Mouse (Mus musculus): ENCODE measurements around the gene Slc26a10. TPM values are rescaled to one million over a fixed set of nuclear protein-coding genes. Genes with fewer than 3 reads are reported as not detected.

Gene Slc26a10
- total and polyA plus RNA-seq, 2 experiments from 2014 or later: 0.10 to 0.80 TPM

DNA sequence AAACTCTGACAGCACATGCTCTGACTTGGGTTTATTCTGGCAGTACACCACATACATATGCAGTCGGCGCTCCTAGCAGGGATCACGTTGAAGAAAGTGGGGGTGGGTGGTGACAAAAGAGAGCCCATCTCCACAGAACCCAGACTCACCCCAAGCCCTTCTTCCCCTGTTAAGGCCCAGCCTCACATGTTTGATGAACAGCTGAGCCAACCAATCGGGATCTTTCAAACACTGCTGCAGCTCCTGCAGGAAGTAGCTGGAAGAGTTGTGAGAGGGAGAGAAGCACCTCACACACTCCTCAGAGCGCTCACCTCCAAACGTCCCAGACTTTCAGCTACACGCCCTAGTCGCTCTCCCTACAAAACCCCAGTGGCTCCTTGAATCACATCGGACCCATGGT is 4.7 kb upstream of the Slc26a10 start:
- no peak for ATAC-seq

DNA sequence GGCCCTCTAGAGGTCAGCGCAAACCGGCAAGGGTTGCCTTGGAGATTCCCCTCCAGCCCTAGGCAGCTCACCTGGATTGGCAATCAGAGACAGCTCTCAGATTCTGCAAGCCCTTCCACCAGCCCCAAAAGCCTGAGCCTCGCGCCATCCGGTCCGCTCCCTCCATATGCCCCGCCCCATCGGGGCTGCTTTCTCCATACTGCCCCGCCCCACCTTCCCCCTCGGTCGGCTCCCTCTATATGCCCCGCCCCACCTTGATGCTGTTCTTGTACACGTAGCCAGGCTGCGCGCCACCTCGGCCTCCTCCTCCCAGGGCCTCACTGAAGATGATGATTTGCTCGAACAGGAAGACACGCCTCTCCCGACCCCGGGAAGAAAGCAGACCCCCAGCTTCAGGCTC is 3.3 kb upstream of the Slc26a10 start:
- Histone ChIP-seq H3K9ac (0 out of 2 replicates have a peak overlapping the region, but pooled peaks have one; percentile 18), H3K4me2 (ENCODE audit: low read depth) (peak overlapping the region; percentile 23), H3K36me3 (ENCODE audit: insufficient read depth) (no peaks in the 10 kb centered on the region), H3K4me1 (ENCODE audit: insufficient read depth) (peaks cover 7% of the 10 kb centered on the region; the same call in 1 of the 2 replicates), H3K9me3 (ENCODE audit: low read length) (no peaks in the 10 kb centered on the region), H3K4me3 (ENCODE audit: low read depth, low read length) (no peak overlapping the region), H3K27ac (ENCODE audit: low read depth, low read length) (no peak overlapping the region), H3K27me3 (ENCODE audit: insufficient read depth, low read length) (peaks cover 14% of the 10 kb centered on the region)
- 17% methylated on average over 20 of the region's 20 CpGs for WGBS
- ATAC-seq (no peak), DNase-seq (no peak)
- TF ChIP-seq CTCF (IDR thresholded peaks at IDR 0.05; ENCODE audit: low read depth): no peak

More for the DNA sequence above, 4.7 kb upstream of the Slc26a10 start:
- Histone ChIP-seq H3K27me3 (ENCODE audit: insufficient read depth, low read length) (peaks cover 2% of the 10 kb centered on the region), H3K36me3 (ENCODE audit: insufficient read depth) (0 out of 2 replicates have a peak, but pooled peaks cover 1% of the 10 kb centered on the region), H3K27ac (ENCODE audit: low read depth, low read length) (no peak overlapping the region), H3K9me3 (ENCODE audit: low read length) (no peaks in the 10 kb centered on the region), H3K4me3 (ENCODE audit: low read depth, low read length) (no peak overlapping the region), H3K9ac (no peak overlapping the region), H3K4me2 (ENCODE audit: low read depth) (no peak overlapping the region), H3K4me1 (ENCODE audit: insufficient read depth) (peaks cover 15% of the 10 kb centered on the region)
- no peak for TF ChIP-seq CTCF (IDR thresholded peaks at IDR 0.05; ENCODE audit: low read depth)
- 72% methylated on average over 9 of the region's 9 CpGs for WGBS
- DNase-seq: peak; percentile 58

DNA sequence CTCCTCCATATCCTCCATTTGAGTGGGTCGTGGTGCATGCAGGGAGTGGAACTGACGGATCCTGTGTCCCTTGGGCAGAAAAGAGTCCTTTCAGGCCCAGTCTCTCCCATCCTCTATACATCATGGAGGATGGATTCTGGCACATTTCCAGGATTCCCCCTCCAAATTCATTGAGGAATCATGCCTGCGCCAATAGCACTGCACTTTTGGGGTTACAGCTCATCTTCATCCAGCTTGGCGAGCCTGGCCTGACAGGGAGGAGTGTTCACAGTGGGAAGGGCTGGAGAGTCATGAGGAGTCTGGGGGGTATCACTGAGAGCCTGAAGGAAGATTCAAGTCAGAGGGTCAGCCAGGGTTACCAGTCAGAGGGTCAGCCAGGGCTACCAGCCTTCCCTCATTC is 2.2 kb upstream of the Slc26a10 start:
- no peak overlapping the region for H3K4me2 ChIP-seq (ENCODE audit: low read depth)
- WGBS: 86% methylated on average over 4 of the region's 4 CpGs
- H3K36me3 ChIP-seq (ENCODE audit: insufficient read depth): no peaks in the 10 kb centered on the region
- no peak for ATAC-seq
- H3K9me3 ChIP-seq (ENCODE audit: low read length): no peaks in the 10 kb centered on the region
- H3K4me3 ChIP-seq (ENCODE audit: low read depth, low read length): no peak overlapping the region
- peaks cover 25% of the 10 kb centered on the region for H3K27me3 ChIP-seq (ENCODE audit: insufficient read depth, low read length)
- no peak overlapping the region for H3K9ac ChIP-seq
- H3K4me1 ChIP-seq (ENCODE audit: insufficient read depth): peaks cover 7% of the 10 kb centered on the region
- no peak for DNase-seq
- TF ChIP-seq CTCF (IDR thresholded peaks at IDR 0.05; ENCODE audit: low read depth): no peak
- H3K27ac ChIP-seq (ENCODE audit: low read depth, low read length): no peak overlapping the region

DNA sequence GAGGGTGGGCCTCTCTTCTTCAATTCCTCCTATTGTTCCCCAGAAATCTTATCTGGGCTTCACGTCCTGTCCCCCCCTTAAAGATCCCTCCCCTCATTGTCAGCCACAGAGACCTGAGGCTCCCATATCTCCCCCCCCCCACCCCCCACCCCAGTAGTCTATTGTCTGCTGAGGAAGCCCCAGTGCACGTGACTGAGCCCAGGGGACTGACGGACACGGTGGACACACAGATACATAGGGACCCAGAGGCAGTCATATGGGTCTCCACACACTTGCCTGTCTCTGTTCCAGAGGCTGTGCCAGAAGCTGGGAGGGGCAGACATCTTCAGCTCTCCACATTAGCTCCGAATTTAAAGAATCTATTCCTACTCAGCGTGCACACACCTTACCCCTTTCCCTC is 1.1 kb upstream of the Slc26a10 start:
- 64% methylated on average over 6 of the region's 6 CpGs for WGBS
- no peak for DNase-seq
- peaks cover 33% of the 10 kb centered on the region for H3K27me3 ChIP-seq (ENCODE audit: insufficient read depth, low read length)
- no peak overlapping the region for H3K4me2 ChIP-seq (ENCODE audit: low read depth)
- H3K9me3 ChIP-seq (ENCODE audit: low read length): no peaks in the 10 kb centered on the region
- no peak overlapping the region for H3K9ac ChIP-seq
- ATAC-seq: no peak
- H3K4me3 ChIP-seq (ENCODE audit: low read depth, low read length): no peak overlapping the region
- no peaks in the 10 kb centered on the region for H3K36me3 ChIP-seq (ENCODE audit: insufficient read depth)
- H3K4me1 ChIP-seq (ENCODE audit: insufficient read depth): peaks cover 7% of the 10 kb centered on the region
- no peak for TF ChIP-seq CTCF (IDR thresholded peaks at IDR 0.05; ENCODE audit: low read depth)
- H3K27ac ChIP-seq (ENCODE audit: low read depth, low read length): no peak overlapping the region

- peaks cover 7% of the 10 kb centered on the region for H3K4me1 ChIP-seq (ENCODE audit: insufficient read depth)
- no peaks in the 10 kb centered on the region for H3K36me3 ChIP-seq (ENCODE audit: insufficient read depth)
- no peak for TF ChIP-seq CTCF (IDR thresholded peaks at IDR 0.05; ENCODE audit: low read depth)
- H3K4me3 ChIP-seq (ENCODE audit: low read depth, low read length): no peak overlapping the region
- H3K27me3 ChIP-seq (ENCODE audit: insufficient read depth, low read length): peaks cover 40% of the 10 kb centered on the region
- H3K9ac ChIP-seq: no peak overlapping the region
- no peaks in the 10 kb centered on the region for H3K9me3 ChIP-seq (ENCODE audit: low read length)
- H3K4me2 ChIP-seq (ENCODE audit: low read depth): peak overlapping the region; percentile 41; the same call in 1 of the 2 replicates
- no peak overlapping the region for H3K27ac ChIP-seq (ENCODE audit: low read depth, low read length)
- ATAC-seq (no peak), DNase-seq (no peak)
- WGBS: 30% methylated on average over 3 of the region's 3 CpGs
Observed at GRCm38 (mm10) chr10:127180695-127181047, 226 bp upstream of the Slc26a10 start.

DNA sequence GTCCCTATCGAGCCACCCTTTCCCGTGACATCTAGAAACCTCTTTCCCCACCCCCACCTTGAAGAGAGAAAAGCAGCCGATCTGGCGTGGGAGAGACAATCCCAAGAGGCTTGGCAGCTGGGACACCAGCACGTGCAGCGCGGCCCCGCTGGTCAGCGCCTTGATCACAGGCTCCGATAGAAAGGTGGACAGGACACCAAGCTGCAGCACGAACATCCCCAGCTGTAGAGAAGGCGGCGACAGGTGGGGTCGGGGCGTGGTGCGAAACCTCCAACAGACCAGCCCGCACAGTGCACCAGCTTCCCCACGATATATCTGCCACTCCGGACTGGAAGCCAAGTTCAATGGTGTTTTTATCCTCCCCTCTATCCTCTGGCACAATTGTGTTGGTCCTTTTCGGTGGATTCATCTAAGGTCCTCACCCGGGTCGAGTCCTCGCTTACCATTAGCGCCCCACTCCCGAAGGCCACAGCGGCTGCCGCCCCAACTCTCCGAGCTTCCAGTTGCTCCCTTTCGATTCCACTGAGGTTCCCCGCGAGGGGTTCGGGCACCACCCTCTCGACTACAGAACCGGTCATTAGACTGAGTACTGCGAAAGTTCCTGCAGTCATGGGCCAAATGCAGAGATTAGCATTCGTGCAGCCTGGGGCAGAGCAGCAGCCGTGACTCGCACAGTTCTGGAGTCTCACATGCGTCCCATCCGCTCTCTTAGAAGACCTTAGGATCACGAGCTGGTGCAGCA is 2.0 kb downstream of the Slc26a10 start:
- TF ChIP-seq CTCF (IDR thresholded peaks at IDR 0.05; ENCODE audit: low read depth): no peak
- H3K4me1 ChIP-seq (ENCODE audit: insufficient read depth): peaks cover 7% of the 10 kb centered on the region
- peak overlapping the region; percentile 25; the same call in 1 of the 2 replicates for H3K4me3 ChIP-seq (ENCODE audit: low read depth, low read length)
- H3K36me3 ChIP-seq (ENCODE audit: insufficient read depth): no peaks in the 10 kb centered on the region
- ATAC-seq (no peak), DNase-seq (no peak)
- WGBS: 4% methylated on average over 41 of the region's 41 CpGs
- H3K4me2 ChIP-seq (ENCODE audit: low read depth): peak overlapping the region; percentile 52
- no peak overlapping the region for H3K27ac ChIP-seq (ENCODE audit: low read depth, low read length)
- no peaks in the 10 kb centered on the region for H3K9me3 ChIP-seq (ENCODE audit: low read length)
- H3K9ac ChIP-seq: 0 out of 2 replicates have a peak overlapping the region, but pooled peaks have one; percentile 14
- peaks cover 40% of the 10 kb centered on the region for H3K27me3 ChIP-seq (ENCODE audit: insufficient read depth, low read length)

DNA sequence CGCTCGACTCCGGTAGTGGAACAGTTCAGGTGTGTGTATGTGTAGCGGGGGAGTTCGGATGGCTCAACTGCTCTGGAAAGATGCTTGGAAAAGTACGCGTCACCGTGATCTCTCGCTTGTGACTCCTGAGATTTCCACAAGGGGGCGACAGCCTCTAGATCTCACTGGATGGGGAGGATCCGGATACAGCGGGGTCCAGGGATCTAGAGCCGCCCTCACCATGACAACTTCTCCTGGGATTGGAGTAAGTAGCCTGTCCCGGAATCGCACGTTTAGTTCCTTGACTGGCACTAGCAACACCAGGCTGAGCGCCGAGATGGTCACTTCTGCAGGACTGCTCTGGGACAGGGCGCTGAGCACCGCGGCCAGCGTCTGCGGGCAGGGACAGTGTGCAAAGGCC is 2.7 kb downstream of the Slc26a10 start:
- DNase-seq (peak; percentile 94), ATAC-seq (peak; percentile 87)
- Histone ChIP-seq H3K4me2 (ENCODE audit: low read depth) (peak overlapping the region; percentile 52), H3K36me3 (ENCODE audit: insufficient read depth) (no peaks in the 10 kb centered on the region), H3K4me3 (ENCODE audit: low read depth, low read length) (peak overlapping the region; percentile 25; the same call in 1 of the 2 replicates), H3K27me3 (ENCODE audit: insufficient read depth, low read length) (peaks cover 40% of the 10 kb centered on the region), H3K27ac (ENCODE audit: low read depth, low read length) (no peak overlapping the region), H3K9me3 (ENCODE audit: low read length) (no peaks in the 10 kb centered on the region), H3K4me1 (ENCODE audit: insufficient read depth) (peaks cover 7% of the 10 kb centered on the region), H3K9ac (0 out of 2 replicates have a peak overlapping the region, but pooled peaks have one; percentile 14)
- under 1% methylated on average over 23 of the region's 23 CpGs for WGBS
- TF ChIP-seq CTCF (IDR thresholded peaks at IDR 0.05; ENCODE audit: low read depth): peak; percentile 91
